Mouse (Mus musculus) myocyte (in vitro differentiated cells): ENCODE data around the gene Cd55. TPM values are rescaled to one million over a fixed set of nuclear protein-coding genes. Genes with fewer than 3 reads are reported as not detected.
A peak's percentile ranks its signal among the peaks of the same experiment; 100 is the strongest.
"Not testable (repeated sequence)": the region's sequence is repeated elsewhere in the genome, so short reads cannot be mapped to it uniquely, and the experiment has no call there.

ENCODE experiments used
- H3K27me3 ChIP-seq: one replicate; pipeline ENCODE4 v1.6.1; 2011; ENCODE audit not compliant: control insufficient read depth, insufficient read depth, insufficient read length
- H3K36me3 ChIP-seq: one replicate; pipeline ENCODE4 v1.6.1; 2011; ENCODE audit not compliant: control insufficient read depth, insufficient read depth
- H3K4me2 ChIP-seq: one replicate; pipeline ENCODE4 v1.6.1; 2011; ENCODE audit warnings: low read depth, control low read depth
- H3K4me3 ChIP-seq: one replicate; pipeline ENCODE4 v1.5.1; 2011; ENCODE audit warnings: mild to moderate bottlenecking, control low read depth, moderate library complexity
- H3K79me2 ChIP-seq: one replicate; pipeline ENCODE4 v1.6.1; 2011; ENCODE audit not compliant: control insufficient read depth, insufficient read depth
- H3ac ChIP-seq: one replicate; pipeline ENCODE4 v1.6.1; 2011; ENCODE audit not compliant: control insufficient read depth, insufficient read length
- CEBPB ChIP-seq: IDR thresholded peaks from 2 replicates; pipeline ENCODE4 v1.6.1; 2011; ENCODE audit warnings: mild to moderate bottlenecking, moderate library complexity; ENCODE audit not compliant: poor library complexity, insufficient read depth, severe bottlenecking
- E2F4 ChIP-seq: IDR thresholded peaks from one replicate; pipeline ENCODE4 v1.6.1; 2011; ENCODE audit warnings: mild to moderate bottlenecking, control low read depth, moderate library complexity; ENCODE audit not compliant: insufficient read depth
- MAX ChIP-seq: IDR thresholded peaks from one replicate; pipeline ENCODE4 v1.6.1; 2011; ENCODE audit warnings: low read depth, mild to moderate bottlenecking, control low read depth
- MYOD1 ChIP-seq, 3 experiments: IDR thresholded peaks; one replicate each; pipeline ENCODE4 v1.6.1; 2011; ENCODE audit warnings: control low read depth in 2 of 3, low read depth in 2 of 3, mild to moderate bottlenecking in 2 of 3, moderate library complexity in 1 of 3; ENCODE audit not compliant: insufficient read length in 2 of 3, control insufficient read depth in 1 of 3
- MYOG ChIP-seq, 3 experiments: IDR thresholded peaks; one replicate each; pipeline ENCODE4 v1.6.1; 2011; ENCODE audit warnings: control low read depth in 2 of 3, low read depth in 2 of 3, mild to moderate bottlenecking in 2 of 3; ENCODE audit not compliant: insufficient read length in 2 of 3, control insufficient read depth in 1 of 3, insufficient read depth in 1 of 3
- POLR2A ChIP-seq: IDR thresholded peaks from one replicate; pipeline ENCODE4 v1.6.1; 2011; ENCODE audit warnings: low read depth, mild to moderate bottlenecking, control low read depth, moderate library complexity; ENCODE audit not compliant: insufficient read length
- POLR2AphosphoS2 ChIP-seq: IDR thresholded peaks from one replicate; pipeline ENCODE4 v1.6.1; 2011; ENCODE audit warnings: low read depth, control low read depth; ENCODE audit not compliant: insufficient read length
- REST ChIP-seq: IDR thresholded peaks from one replicate; pipeline ENCODE4 v1.6.1; 2011; ENCODE audit warnings: mild to moderate bottlenecking, control low read depth, moderate library complexity; ENCODE audit not compliant: insufficient read depth, insufficient read length
- SRF ChIP-seq: IDR thresholded peaks from one replicate; pipeline ENCODE4 v1.6.1; 2011; ENCODE audit warnings: low read depth; ENCODE audit not compliant: control insufficient read depth, insufficient read length
- TCF12 ChIP-seq: IDR thresholded peaks from one replicate; pipeline ENCODE4 v1.6.1; 2011; ENCODE audit warnings: mild to moderate bottlenecking, control low read depth; ENCODE audit not compliant: poor library complexity, insufficient read depth, severe bottlenecking
- TCF3 ChIP-seq: IDR thresholded peaks from one replicate; pipeline ENCODE4 v1.6.1; 2011; ENCODE audit warnings: low read depth, control low read depth; ENCODE audit not compliant: insufficient read length
- USF1 ChIP-seq: IDR thresholded peaks from one replicate; pipeline ENCODE4 v1.6.1; 2011; ENCODE audit warnings: low read depth, mild to moderate bottlenecking, control low read depth, moderate library complexity
- polyA plus RNA-seq: library from polyadenylated mRNA; unstranded; fragments of >200 nt; fragmentation: generic; extraction: Trizol; gene quantifications from one replicate; pipeline ENCODE4 v1.2.1, GENCODE M21; 2012; ENCODE audit warnings: missing spikeins

Gene Cd55
- polyA plus RNA-seq, 1 experiment = 3.8 TPM

- peak overlapping the region; percentile 72 for H3K4me2 ChIP-seq
- no peaks in the 10 kb centered on the region for H3K36me3 ChIP-seq
- H3K4me3 ChIP-seq = peak overlapping the region; percentile 22
- H3K79me2 ChIP-seq = no peaks in the 10 kb centered on the region
- no peak for TF ChIP-seq CEBPB
- no peak for TF ChIP-seq TCF12
- no peak for TF ChIP-seq REST
- no peak for TF ChIP-seq POLR2A
- TF ChIP-seq MYOG (IDR thresholded peaks at IDR 0.05; ENCODE audit: control insufficient read depth in 1 of 3, insufficient read depth in 1 of 3, insufficient read length in 2 of 3, low read depth in 2 of 3) = no peak
- TF ChIP-seq POLR2AphosphoS2 = no peak
- TF ChIP-seq TCF3 = no peak
- TF ChIP-seq USF1 = no peak
- no peak for TF ChIP-seq MAX
- TF ChIP-seq E2F4 = no peak
- TF ChIP-seq MYOD1 (IDR thresholded peaks at IDR 0.05; ENCODE audit: control insufficient read depth in 1 of 3, insufficient read length in 2 of 3, low read depth in 2 of 3) = no peak
- TF ChIP-seq SRF = no peak
- no peaks in the 10 kb centered on the region for H3K27me3 ChIP-seq
- H3ac ChIP-seq = no peak overlapping the region
Measured at GRCm38 (mm10) chr1:130462867-130463266, 323 bp upstream of the Cd55 start.

GRCm38 (mm10) chr1:130455111-130455510 is 7.4 kb downstream of the Cd55 start:
- Histone ChIP-seq H3K4me2 (no peak overlapping the region), H3K4me3 (no peak overlapping the region), H3K36me3 (no peaks in the 10 kb centered on the region), H3ac (no peak overlapping the region), H3K79me2 (no peaks in the 10 kb centered on the region), H3K27me3 (no peaks in the 10 kb centered on the region)
- TF ChIP-seq REST = no peak

GRCm38 (mm10) chr1:130442930-130443329 is 19.6 kb downstream of the Cd55 start:
- not testable (repeated sequence) for H3K4me2 ChIP-seq, H3K4me3 ChIP-seq, H3K36me3 ChIP-seq, H3K27me3 ChIP-seq, H3K79me2 ChIP-seq, H3ac ChIP-seq

- Histone ChIP-seq H3K27me3 (no peaks in the 10 kb centered on the region), H3K79me2 (no peaks in the 10 kb centered on the region), H3K36me3 (no peaks in the 10 kb centered on the region), H3ac (no peak overlapping the region), H3K4me3 (no peak overlapping the region), H3K4me2 (no peak overlapping the region)
- TF ChIP-seq MAX (no peak), TCF12 (no peak), POLR2AphosphoS2 (no peak), POLR2A (no peak)
Measured at GRCm38 (mm10) chr1:130430920-130431319, 31.6 kb downstream of the Cd55 start.

GRCm38 (mm10) chr1:130428667-130429066 is 33.9 kb downstream of the Cd55 start:
- not testable (repeated sequence) for H3K27me3 ChIP-seq, H3ac ChIP-seq, H3K4me3 ChIP-seq, H3K79me2 ChIP-seq, H3K4me2 ChIP-seq, H3K36me3 ChIP-seq

- H3ac ChIP-seq, H3K4me3 ChIP-seq, H3K79me2 ChIP-seq, H3K36me3 ChIP-seq, H3K4me2 ChIP-seq, H3K27me3 ChIP-seq: not testable (repeated sequence)
Measured at GRCm38 (mm10) chr1:130427175-130427853, 35.2 kb downstream of the Cd55 start.
